Mouse (Mus musculus): ENCODE data around the gene Tmem132d.

- no peak for TF ChIP-seq HCFC1 (IDR thresholded peaks at IDR 0.05; ENCODE audit: borderline replicate concordance, insufficient read depth, low read length)
- no peak for TF ChIP-seq CHD2 (IDR thresholded peaks at IDR 0.05; ENCODE audit: low read depth, low read length)
Observed at GRCm38 (mm10) chr5:127859719-127860118, 573.2 kb downstream of the Tmem132d start.
